Mouse (Mus musculus) midbrain, embryonic 15.5 days (tissue): ENCODE measurements around the gene Dnajb8. TPM values are rescaled to one million over a fixed set of nuclear protein-coding genes. Genes with fewer than 3 reads are reported as not detected.

ENCODE experiments used
- ATAC-seq: fragments of 200-750 bp; cut with Nextera tagmentation; replicated peaks from 2 replicates; pipeline ENCODE4 v1.8.0; 2017; ENCODE audit warnings: moderate TSS enrichment
- H3K27ac ChIP-seq: fragments of 300-500 bp; sonication (generic); 2 replicates; pipeline ENCODE4 v1.5.1; 2015; ENCODE audit warnings: mild to moderate bottlenecking, inconsistent platforms
- H3K27me3 ChIP-seq: fragments of 300-500 bp; sonication (generic); replicated peaks from 2 replicates; pipeline ENCODE4 v1.6.1; 2015; ENCODE audit warnings: inconsistent platforms
- H3K36me3 ChIP-seq: fragments of 300-500 bp; sonication (generic); replicated peaks from 2 replicates; pipeline ENCODE4 v1.6.1; 2015; ENCODE audit warnings: inconsistent platforms
- H3K4me1 ChIP-seq: fragments of 300-500 bp; sonication (generic); 2 replicates; pipeline ENCODE4 v1.6.1; 2015; ENCODE audit warnings: inconsistent platforms
- H3K4me2 ChIP-seq: fragments of 300-500 bp; sonication (generic); 2 replicates; pipeline ENCODE4 v1.6.1; 2015; ENCODE audit warnings: inconsistent platforms, mild to moderate bottlenecking, moderate library complexity
- H3K4me3 ChIP-seq: fragments of 300-500 bp; sonication (generic); 2 replicates; pipeline ENCODE4 v1.5.1; 2015; ENCODE audit warnings: mild to moderate bottlenecking, inconsistent platforms
- H3K9ac ChIP-seq: fragments of 300-500 bp; sonication (generic); 2 replicates; pipeline ENCODE4 v1.6.1; 2015; ENCODE audit warnings: mild to moderate bottlenecking, inconsistent platforms
- H3K9me3 ChIP-seq: fragments of 300-500 bp; sonication (generic); 2 replicates; pipeline ENCODE4 v1.6.1; 2016; ENCODE audit warnings: inconsistent platforms
- WGBS: fragments of 180-500 bp; shearing (Covaris S2); methylation state at CpG from one replicate; pipeline ENCODE4 v1.1.7; 2015; ENCODE audit warnings: mixed read lengths; 5-methylcytosine and 5-hydroxymethylcytosine counted together
- polyA plus RNA-seq: library from polyadenylated mRNA; unstranded; fragments of >200 nt; fragmentation: Nextera tagmentation; extraction: Ambion mirVana; gene quantifications from 2 replicates; pipeline ENCODE4 v1.2.1, GENCODE M21; 2015

Gene Dnajb8
- polyA plus RNA-seq, 1 experiment from 2014 or later = not detected

DNA sequence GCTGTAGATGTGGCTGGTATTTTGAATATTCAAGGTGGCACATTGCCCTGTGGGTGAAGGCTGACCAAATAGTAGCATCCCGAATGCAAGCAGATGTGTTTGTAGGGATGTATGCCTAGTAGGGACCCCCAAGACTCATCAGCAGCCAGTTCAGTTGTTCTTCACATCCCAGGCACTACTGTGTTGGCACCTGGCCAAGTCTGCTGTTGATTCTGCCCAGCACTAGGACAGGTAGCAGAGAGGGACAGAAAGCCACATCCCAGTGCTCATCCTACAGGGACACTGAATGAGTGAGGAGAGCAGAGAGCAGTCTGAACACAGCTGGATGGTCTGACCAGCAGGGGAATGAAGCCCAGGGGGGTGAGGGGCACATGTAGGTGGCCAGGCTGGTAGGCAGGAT is 27.2 kb downstream of the Dnajb8 start:
- no peaks in the 10 kb centered on the region for H3K4me1 ChIP-seq
- H3K27me3 ChIP-seq = no peaks in the 10 kb centered on the region
- H3K36me3 ChIP-seq = no peaks in the 10 kb centered on the region
- H3K9me3 ChIP-seq = no peaks in the 10 kb centered on the region
- 76% methylated on average over 1 of the region's 1 CpGs for WGBS
- no peak overlapping the region for H3K4me2 ChIP-seq
- H3K27ac ChIP-seq = no peak overlapping the region
- H3K9ac ChIP-seq = no peak overlapping the region
- ATAC-seq = no peak
- no peak overlapping the region for H3K4me3 ChIP-seq

DNA sequence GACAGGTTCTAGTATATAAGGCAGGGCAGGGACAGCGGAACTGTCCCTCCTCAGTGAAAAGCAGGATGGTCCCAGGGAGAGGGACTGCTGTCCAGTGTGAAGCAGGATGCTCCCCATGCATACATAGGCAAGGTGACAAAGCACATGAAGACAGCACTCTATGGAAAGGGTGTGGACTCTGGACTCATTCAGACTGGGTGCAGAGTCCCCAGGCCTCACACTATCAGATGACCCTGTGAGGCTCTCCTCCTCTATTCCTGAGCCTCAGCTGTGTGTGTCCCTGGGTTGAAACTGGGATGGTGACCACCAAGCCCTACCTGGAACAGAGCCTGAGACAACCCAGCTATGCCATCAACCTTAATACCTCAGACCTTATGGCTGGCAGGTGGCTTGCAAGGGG is 29.3 kb downstream of the Dnajb8 start:
- Histone ChIP-seq H3K4me2 (no peak overlapping the region), H3K27ac (no peak overlapping the region), H3K36me3 (no peaks in the 10 kb centered on the region), H3K4me3 (no peak overlapping the region), H3K27me3 (no peaks in the 10 kb centered on the region), H3K9ac (no peak overlapping the region), H3K9me3 (no peaks in the 10 kb centered on the region), H3K4me1 (no peaks in the 10 kb centered on the region)
- no peak for ATAC-seq
- WGBS = 91% methylated on average over 1 of the region's 1 CpGs

DNA sequence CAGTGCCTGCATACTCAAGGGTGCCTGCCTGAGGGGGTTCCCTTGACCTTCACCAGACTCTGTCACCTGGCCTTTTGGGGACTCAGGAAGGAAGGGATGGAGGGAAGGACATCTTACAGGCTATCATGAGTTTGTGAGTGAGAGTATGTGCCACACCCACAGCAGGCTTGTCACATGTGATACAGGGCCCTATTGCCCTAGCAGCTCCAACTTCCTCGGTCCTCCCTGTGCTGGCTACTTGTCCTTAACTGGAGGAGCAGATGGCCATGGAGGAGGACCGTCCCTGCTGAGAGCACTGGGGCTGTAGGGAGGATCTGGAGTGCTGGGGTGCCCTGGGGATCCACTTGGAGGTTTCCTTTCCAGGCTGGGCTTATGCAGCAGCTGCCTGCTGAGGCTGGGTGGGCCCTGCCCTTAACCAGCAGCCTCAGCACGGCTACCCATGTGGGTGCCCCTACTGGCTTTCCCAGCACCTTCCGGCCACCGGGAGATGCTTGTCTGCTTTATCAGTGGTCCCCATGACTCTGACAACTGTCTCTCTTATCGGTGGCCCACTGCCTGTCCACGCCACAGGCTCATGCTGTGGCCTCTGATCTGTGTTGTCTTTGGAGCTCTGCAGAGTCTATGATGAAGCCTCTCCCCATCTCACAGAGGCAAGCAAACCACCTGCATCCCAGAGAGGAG is 29.9 kb downstream of the Dnajb8 start:
- WGBS = 87% methylated on average over 7 of the region's 7 CpGs
- no peak overlapping the region for H3K27ac ChIP-seq

DNA sequence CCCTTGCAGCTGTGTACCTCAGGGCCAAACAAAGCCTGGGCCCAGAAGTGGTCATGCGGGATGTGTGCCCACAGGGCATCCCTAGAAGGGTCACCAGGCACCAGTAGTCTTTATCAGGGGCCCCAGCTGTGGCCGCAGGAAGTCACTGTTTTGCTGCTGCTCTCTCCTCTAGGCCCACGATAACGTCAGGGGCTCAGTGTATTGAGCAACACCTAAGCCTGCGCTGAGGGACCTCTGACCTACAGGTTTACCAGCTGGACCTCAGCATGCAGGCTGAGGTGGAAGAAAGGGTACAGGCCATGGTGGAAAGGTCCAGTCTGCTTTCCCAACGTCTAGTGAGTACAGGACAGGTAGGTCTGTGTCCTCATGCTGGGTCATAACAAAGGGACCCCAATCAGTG is 32.0 kb downstream of the Dnajb8 start:
- Histone ChIP-seq H3K9ac (no peak overlapping the region), H3K27ac (no peak overlapping the region), H3K4me1 (no peaks in the 10 kb centered on the region), H3K9me3 (no peaks in the 10 kb centered on the region), H3K4me2 (no peak overlapping the region), H3K36me3 (no peaks in the 10 kb centered on the region), H3K4me3 (no peak overlapping the region), H3K27me3 (no peaks in the 10 kb centered on the region)
- WGBS = 82% methylated on average over 6 of the region's 6 CpGs
- no peak for ATAC-seq

More for the DNA sequence above, 29.9 kb downstream of the Dnajb8 start:
- Histone ChIP-seq H3K4me1 (no peaks in the 10 kb centered on the region), H3K36me3 (no peaks in the 10 kb centered on the region), H3K4me2 (no peak overlapping the region), H3K9me3 (no peaks in the 10 kb centered on the region), H3K9ac (no peak overlapping the region), H3K4me3 (no peak overlapping the region), H3K27me3 (no peaks in the 10 kb centered on the region)
- ATAC-seq = no peak

DNA sequence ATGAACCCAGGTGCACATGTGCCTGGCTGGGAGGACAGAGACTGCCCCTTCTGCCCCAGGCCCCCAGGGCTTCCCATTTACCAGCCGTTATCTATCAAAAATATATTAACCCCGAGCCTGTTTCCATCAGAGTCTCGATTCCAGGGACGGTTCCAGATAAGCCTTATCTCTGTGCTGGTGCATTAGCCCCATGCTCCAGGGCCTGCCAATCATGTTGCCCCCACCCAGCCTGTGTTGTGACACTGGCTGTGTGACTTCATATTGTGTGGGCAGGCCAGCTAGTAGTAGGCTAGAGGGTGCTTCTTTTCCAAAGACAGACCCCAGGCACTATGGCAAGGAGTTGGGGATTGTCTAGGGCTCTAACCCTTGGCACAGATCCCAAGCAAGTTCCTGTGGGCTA is 33.4 kb downstream of the Dnajb8 start:
- no peak for ATAC-seq
- Histone ChIP-seq H3K9ac (no peak overlapping the region), H3K9me3 (no peaks in the 10 kb centered on the region), H3K36me3 (no peaks in the 10 kb centered on the region), H3K27ac (no peak overlapping the region), H3K4me2 (no peak overlapping the region), H3K27me3 (no peaks in the 10 kb centered on the region), H3K4me1 (no peaks in the 10 kb centered on the region), H3K4me3 (no peak overlapping the region)
- 79% methylated on average over 4 of the region's 4 CpGs for WGBS

DNA sequence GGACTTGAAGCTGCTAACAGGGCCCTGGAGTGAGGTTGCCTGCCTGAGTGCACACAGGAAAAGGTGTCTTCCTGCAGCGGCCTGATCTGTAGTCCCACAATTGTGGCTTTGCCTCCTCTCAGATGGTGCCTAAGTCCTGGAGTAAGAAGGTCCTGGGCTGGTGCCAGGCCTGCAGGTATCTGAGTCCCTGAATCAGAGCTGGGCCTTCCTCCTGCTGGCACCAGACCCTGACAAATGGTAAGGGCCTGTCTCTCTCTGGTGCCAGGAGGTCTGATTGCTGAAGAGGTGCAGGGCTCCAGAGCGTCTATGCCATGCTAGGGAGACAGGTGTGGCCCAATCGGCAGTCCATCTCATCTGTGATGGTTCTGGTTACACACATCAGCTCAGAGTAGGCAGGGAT is 37.6 kb downstream of the Dnajb8 start:
- WGBS = 92% methylated on average over 3 of the region's 3 CpGs
- H3K36me3 ChIP-seq = no peaks in the 10 kb centered on the region
- H3K4me2 ChIP-seq = no peak overlapping the region
- no peak overlapping the region for H3K27ac ChIP-seq
- no peaks in the 10 kb centered on the region for H3K27me3 ChIP-seq
- peaks cover 7% of the 10 kb centered on the region for H3K4me1 ChIP-seq
- H3K9me3 ChIP-seq = no peaks in the 10 kb centered on the region
- no peak for ATAC-seq
- no peak overlapping the region for H3K4me3 ChIP-seq
- H3K9ac ChIP-seq = no peak overlapping the region

DNA sequence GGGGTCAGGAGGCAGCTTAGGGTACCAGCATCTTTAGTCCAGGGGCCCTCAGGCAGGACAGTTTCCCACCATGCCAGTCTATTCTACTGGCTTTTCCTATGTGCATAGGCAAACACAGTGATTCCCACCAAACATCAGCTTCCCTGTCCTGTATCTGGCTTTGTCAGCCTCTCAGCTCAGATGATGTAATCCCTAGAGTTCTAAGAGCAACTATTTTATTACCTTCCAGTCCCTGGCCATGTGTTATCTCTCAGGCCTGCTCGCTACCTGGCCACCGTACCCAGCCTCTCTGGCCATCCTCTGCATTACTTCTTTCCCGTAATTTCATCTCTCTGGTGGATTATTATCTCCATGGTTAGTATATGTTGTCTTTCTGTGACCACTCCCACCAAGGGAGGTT is 38.6 kb downstream of the Dnajb8 start:
- no peaks in the 10 kb centered on the region for H3K9me3 ChIP-seq
- no peak overlapping the region for H3K27ac ChIP-seq
- no peak overlapping the region for H3K4me3 ChIP-seq
- no peak for ATAC-seq
- no peaks in the 10 kb centered on the region for H3K36me3 ChIP-seq
- no peak overlapping the region for H3K4me2 ChIP-seq
- no peak overlapping the region for H3K9ac ChIP-seq
- peaks cover 7% of the 10 kb centered on the region for H3K4me1 ChIP-seq
- no peaks in the 10 kb centered on the region for H3K27me3 ChIP-seq
- WGBS = 95% methylated on average over 3 of the region's 3 CpGs

DNA sequence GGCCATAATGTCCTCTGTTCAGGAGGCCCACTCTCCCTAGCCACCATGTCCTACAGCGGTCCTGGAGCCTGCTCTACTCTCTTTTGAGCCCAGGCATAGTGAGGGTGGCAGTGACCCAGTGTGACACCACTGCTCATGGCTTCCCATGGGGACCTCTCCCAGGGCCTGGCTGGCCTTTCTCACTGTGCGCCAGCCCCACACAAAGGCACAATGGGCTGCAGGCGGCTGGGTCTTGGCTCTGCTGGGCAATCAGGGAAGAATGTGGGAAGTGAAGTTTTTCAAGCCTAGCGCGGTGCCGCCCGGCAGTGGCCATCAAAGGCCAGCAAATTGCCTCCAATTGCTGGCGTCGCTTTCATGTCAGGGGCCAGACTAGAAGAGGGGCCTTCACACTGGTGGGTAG is 40.1 kb downstream of the Dnajb8 start:
- 0 out of 2 replicates have a peak, but pooled peaks have one; percentile 33 for ATAC-seq
- WGBS = 31% methylated on average over 9 of the region's 9 CpGs
- H3K4me3 ChIP-seq = no peak overlapping the region
- peaks cover 7% of the 10 kb centered on the region for H3K4me1 ChIP-seq
- H3K27me3 ChIP-seq = no peaks in the 10 kb centered on the region
- no peaks in the 10 kb centered on the region for H3K36me3 ChIP-seq
- H3K9me3 ChIP-seq = no peaks in the 10 kb centered on the region
- no peak overlapping the region for H3K9ac ChIP-seq
- H3K27ac ChIP-seq = no peak overlapping the region
- no peak overlapping the region for H3K4me2 ChIP-seq

DNA sequence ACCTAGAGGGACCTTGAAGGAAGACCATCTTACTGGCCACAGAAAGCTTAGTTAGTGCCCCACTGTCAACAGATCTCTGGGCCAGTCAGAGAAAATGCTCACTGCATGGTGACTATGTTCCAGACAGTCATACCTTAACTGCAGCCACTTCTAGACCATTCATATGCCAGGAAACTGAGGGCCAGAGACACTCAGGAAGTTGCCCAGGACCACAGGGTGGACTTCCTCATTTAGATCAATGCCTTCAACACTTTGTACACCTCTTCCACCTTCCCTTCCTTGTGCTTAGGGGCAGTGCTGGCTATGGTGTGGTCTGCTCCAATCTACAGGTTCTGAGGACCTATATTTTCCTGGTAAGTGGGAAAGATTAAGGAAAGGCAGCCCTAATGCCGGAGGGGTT is 43.3 kb downstream of the Dnajb8 start:
- Histone ChIP-seq H3K4me2 (no peak overlapping the region), H3K9me3 (no peaks in the 10 kb centered on the region), H3K4me3 (no peak overlapping the region), H3K4me1 (peaks cover 7% of the 10 kb centered on the region), H3K27ac (no peak overlapping the region), H3K27me3 (no peaks in the 10 kb centered on the region), H3K9ac (no peak overlapping the region), H3K36me3 (no peaks in the 10 kb centered on the region)
- ATAC-seq = no peak
- 91% methylated on average over 1 of the region's 1 CpGs for WGBS

DNA sequence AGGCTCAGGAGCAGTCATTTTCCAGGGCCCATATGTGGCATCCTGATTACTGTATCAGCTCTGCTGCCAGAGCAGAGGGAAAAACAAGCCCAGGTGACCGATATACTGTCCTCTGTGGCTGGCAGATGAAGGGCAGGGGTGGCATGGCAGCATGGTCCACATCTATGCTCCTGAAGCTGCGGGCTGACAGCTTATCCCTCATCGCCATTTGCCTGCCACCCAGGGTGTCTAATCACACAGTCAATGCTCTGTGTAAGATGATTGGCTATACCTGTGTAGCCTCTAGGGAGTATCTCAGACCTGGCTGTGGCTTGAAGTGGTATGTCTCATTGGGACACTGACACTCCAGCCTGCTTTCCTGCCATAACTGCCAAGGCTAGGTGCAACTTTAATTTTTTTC is 44.0 kb downstream of the Dnajb8 start:
- no peaks in the 10 kb centered on the region for H3K36me3 ChIP-seq
- WGBS = 72% methylated on average over 3 of the region's 3 CpGs
- H3K27me3 ChIP-seq = no peaks in the 10 kb centered on the region
- H3K9ac ChIP-seq = no peak overlapping the region
- no peak for ATAC-seq
- H3K27ac ChIP-seq = no peak overlapping the region
- peaks cover 7% of the 10 kb centered on the region for H3K4me1 ChIP-seq
- H3K9me3 ChIP-seq = no peaks in the 10 kb centered on the region
- no peak overlapping the region for H3K4me2 ChIP-seq
- no peak overlapping the region for H3K4me3 ChIP-seq

DNA sequence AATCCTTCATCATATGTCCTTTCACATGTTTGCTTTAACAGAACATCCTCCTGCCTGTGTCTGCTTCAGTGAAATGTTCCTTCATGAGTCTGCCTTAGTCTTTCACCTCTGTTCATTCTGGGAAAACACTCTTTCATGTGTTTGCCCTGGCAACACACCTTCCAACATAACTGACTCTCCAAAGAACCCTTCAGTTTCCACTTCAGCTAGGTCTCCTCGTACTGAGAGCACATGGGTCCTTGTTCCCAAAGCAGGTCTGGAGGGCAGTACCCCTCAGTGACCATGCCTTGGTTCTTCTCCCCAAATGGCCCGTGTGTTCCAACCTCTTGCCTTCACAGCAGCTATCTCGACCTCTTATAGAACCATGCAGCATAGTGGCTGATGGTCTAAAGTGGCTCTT is 45.0 kb downstream of the Dnajb8 start:
- Histone ChIP-seq H3K9ac (no peak overlapping the region), H3K4me3 (no peak overlapping the region), H3K27me3 (no peaks in the 10 kb centered on the region), H3K36me3 (no peaks in the 10 kb centered on the region), H3K27ac (no peak overlapping the region), H3K9me3 (no peaks in the 10 kb centered on the region), H3K4me2 (no peak overlapping the region), H3K4me1 (peaks cover 6% of the 10 kb centered on the region)
- WGBS = 81% methylated on average over 3 of the region's 3 CpGs
- ATAC-seq = no peak

DNA sequence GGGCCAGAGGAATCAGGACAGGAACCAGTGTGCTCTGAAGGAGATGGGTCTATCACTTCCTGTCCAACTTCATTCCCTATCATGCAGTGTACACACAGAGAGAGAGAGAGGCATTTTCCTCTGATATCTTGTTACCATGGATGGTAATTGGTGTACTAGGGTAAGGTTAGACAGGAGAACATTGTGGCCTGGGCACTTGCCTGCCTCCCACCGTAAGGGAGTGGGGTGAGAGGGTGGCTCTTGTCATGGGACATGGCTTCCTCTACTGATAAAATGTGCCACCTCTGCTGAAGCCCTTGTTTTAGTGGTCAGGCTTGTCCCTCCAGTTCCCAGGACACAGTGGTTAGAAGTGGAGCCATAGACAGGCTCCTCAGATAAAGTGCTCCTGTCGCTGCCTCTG is 45.9 kb downstream of the Dnajb8 start:
- Histone ChIP-seq H3K27me3 (no peaks in the 10 kb centered on the region), H3K36me3 (no peaks in the 10 kb centered on the region), H3K9ac (no peak overlapping the region), H3K4me2 (no peak overlapping the region), H3K27ac (no peak overlapping the region), H3K9me3 (no peaks in the 10 kb centered on the region), H3K4me3 (no peak overlapping the region), H3K4me1 (no peaks in the 10 kb centered on the region)
- no peak for ATAC-seq
- WGBS = 92% methylated on average over 2 of the region's 2 CpGs

DNA sequence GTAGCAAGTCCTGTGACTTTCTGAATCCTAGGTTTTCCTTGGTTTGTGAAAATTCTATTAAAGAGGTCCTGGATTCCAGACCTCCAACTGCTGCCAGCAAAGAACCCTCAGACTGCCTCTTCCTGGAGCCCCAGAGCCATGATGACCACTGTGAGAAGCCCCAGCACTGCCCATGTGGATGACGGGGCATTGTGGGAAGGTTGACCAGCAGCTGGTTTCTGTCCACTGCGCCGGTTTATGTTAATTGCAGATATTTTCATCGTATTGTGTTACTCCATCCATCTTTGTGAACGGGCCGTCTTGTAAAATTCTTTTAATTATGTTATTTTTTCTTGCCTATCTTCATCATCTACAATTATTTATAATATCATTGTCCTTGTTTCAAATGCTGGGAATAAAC is 52.6 kb downstream of the Dnajb8 start:
- H3K9ac ChIP-seq = no peak overlapping the region
- no peaks in the 10 kb centered on the region for H3K36me3 ChIP-seq
- no peak overlapping the region for H3K4me2 ChIP-seq
- no peak for ATAC-seq
- WGBS = 95% methylated on average over 6 of the region's 6 CpGs
- no peaks in the 10 kb centered on the region for H3K9me3 ChIP-seq
- no peak overlapping the region for H3K27ac ChIP-seq
- H3K4me1 ChIP-seq = no peaks in the 10 kb centered on the region
- H3K27me3 ChIP-seq = no peaks in the 10 kb centered on the region
- H3K4me3 ChIP-seq = no peak overlapping the region
